Mouse (Mus musculus): ENCODE results near the gene Rapgef4. TPM values are rescaled to one million over a fixed set of nuclear protein-coding genes. Genes with fewer than 3 reads are reported as not detected.

Gene Rapgef4
- polyA plus RNA-seq, 1 experiment = 1.5 TPM

- Histone ChIP-seq H3K27ac (replicated peaks; ENCODE audit: low read depth, low read length) (no peak overlapping the region), H3K4me1 (ENCODE audit: control insufficient read depth, insufficient read depth, insufficient read length, low read length) (no peaks in the 10 kb centered on the region), H3K4me3 (ENCODE audit: insufficient read depth, low read depth, low read length) (no peak overlapping the region)
Observed at GRCm38 (mm10) chr2:72003756-72004525, 22.9 kb downstream of the Rapgef4 start.

- Histone ChIP-seq H3K4me3 (ENCODE audit: insufficient read depth, low read depth, low read length) (no peak overlapping the region), H3K4me1 (ENCODE audit: control insufficient read depth, insufficient read depth, insufficient read length, low read length) (no peaks in the 10 kb centered on the region), H3K27ac (replicated peaks; ENCODE audit: low read depth, low read length) (no peak overlapping the region)
Observed at GRCm38 (mm10) chr2:72005051-72005450, 24.0 kb downstream of the Rapgef4 start.

GRCm38 (mm10) chr2:72009446-72010218 is 28.6 kb downstream of the Rapgef4 start:
- H3K4me3 ChIP-seq (ENCODE audit: insufficient read depth, low read depth, low read length) = no peak overlapping the region
- H3K27ac ChIP-seq (replicated peaks; ENCODE audit: low read depth, low read length) = no peak overlapping the region
- H3K4me1 ChIP-seq (ENCODE audit: control insufficient read depth, insufficient read depth, insufficient read length, low read length) = no peaks in the 10 kb centered on the region

GRCm38 (mm10) chr2:72015366-72015765 is 34.3 kb downstream of the Rapgef4 start:
- Histone ChIP-seq H3K4me1 (ENCODE audit: control insufficient read depth, insufficient read depth, insufficient read length, low read length) (no peaks in the 10 kb centered on the region), H3K27ac (replicated peaks; ENCODE audit: low read depth, low read length) (no peak overlapping the region), H3K4me3 (ENCODE audit: insufficient read depth, low read depth, low read length) (no peak overlapping the region)

GRCm38 (mm10) chr2:72016013-72016412 is 35.0 kb downstream of the Rapgef4 start:
- no peak overlapping the region for H3K4me3 ChIP-seq (ENCODE audit: insufficient read depth, low read depth, low read length)
- no peaks in the 10 kb centered on the region for H3K4me1 ChIP-seq (ENCODE audit: control insufficient read depth, insufficient read depth, insufficient read length, low read length)
- no peak overlapping the region for H3K27ac ChIP-seq (replicated peaks; ENCODE audit: low read depth, low read length)

GRCm38 (mm10) chr2:72017168-72017567 is 36.1 kb downstream of the Rapgef4 start:
- Histone ChIP-seq H3K27ac (replicated peaks; ENCODE audit: low read depth, low read length) (no peak overlapping the region), H3K4me3 (ENCODE audit: insufficient read depth, low read depth, low read length) (no peak overlapping the region), H3K4me1 (ENCODE audit: control insufficient read depth, insufficient read depth, insufficient read length, low read length) (no peaks in the 10 kb centered on the region)

GRCm38 (mm10) chr2:72018736-72019135 is 37.7 kb downstream of the Rapgef4 start:
- H3K27ac ChIP-seq (replicated peaks; ENCODE audit: low read depth, low read length) = no peak overlapping the region
- no peaks in the 10 kb centered on the region for H3K4me1 ChIP-seq (ENCODE audit: control insufficient read depth, insufficient read depth, insufficient read length, low read length)
- H3K4me3 ChIP-seq (ENCODE audit: insufficient read depth, low read depth, low read length) = no peak overlapping the region

- no peak overlapping the region for H3K4me3 ChIP-seq (ENCODE audit: insufficient read depth, low read depth, low read length)
- no peaks in the 10 kb centered on the region for H3K4me1 ChIP-seq (ENCODE audit: control insufficient read depth, insufficient read depth, insufficient read length, low read length)
- H3K27ac ChIP-seq (replicated peaks; ENCODE audit: low read depth, low read length) = no peak overlapping the region
Observed at GRCm38 (mm10) chr2:72020755-72021154, 39.7 kb downstream of the Rapgef4 start.

GRCm38 (mm10) chr2:72021440-72021839 is 40.4 kb downstream of the Rapgef4 start:
- Histone ChIP-seq H3K4me1 (ENCODE audit: control insufficient read depth, insufficient read depth, insufficient read length, low read length) (no peaks in the 10 kb centered on the region), H3K4me3 (ENCODE audit: insufficient read depth, low read depth, low read length) (no peak overlapping the region), H3K27ac (replicated peaks; ENCODE audit: low read depth, low read length) (no peak overlapping the region)

GRCm38 (mm10) chr2:72021845-72022244 is 40.8 kb downstream of the Rapgef4 start:
- no peak overlapping the region for H3K27ac ChIP-seq (replicated peaks; ENCODE audit: low read depth, low read length)

GRCm38 (mm10) chr2:72023791-72024190 is 42.8 kb downstream of the Rapgef4 start:
- no peak overlapping the region for H3K27ac ChIP-seq (replicated peaks; ENCODE audit: low read depth, low read length)
- no peaks in the 10 kb centered on the region for H3K4me1 ChIP-seq (ENCODE audit: control insufficient read depth, insufficient read depth, insufficient read length, low read length)
- H3K4me3 ChIP-seq (ENCODE audit: insufficient read depth, low read depth, low read length) = no peak overlapping the region

More at GRCm38 (mm10) chr2:72021845-72022244, 40.8 kb downstream of the Rapgef4 start:
- H3K4me3 ChIP-seq (ENCODE audit: insufficient read depth, low read depth, low read length) = no peak overlapping the region
- H3K4me1 ChIP-seq (ENCODE audit: control insufficient read depth, insufficient read depth, insufficient read length, low read length) = no peaks in the 10 kb centered on the region

- H3K4me1 ChIP-seq (ENCODE audit: control insufficient read depth, insufficient read depth, insufficient read length, low read length) = no peaks in the 10 kb centered on the region
- H3K4me3 ChIP-seq (ENCODE audit: insufficient read depth, low read depth, low read length) = no peak overlapping the region
- no peak overlapping the region for H3K27ac ChIP-seq (replicated peaks; ENCODE audit: low read depth, low read length)
Observed at GRCm38 (mm10) chr2:72025660-72026059, 44.6 kb downstream of the Rapgef4 start.

- Histone ChIP-seq H3K4me1 (ENCODE audit: control insufficient read depth, insufficient read depth, insufficient read length, low read length) (no peaks in the 10 kb centered on the region), H3K27ac (replicated peaks; ENCODE audit: low read depth, low read length) (no peak overlapping the region), H3K4me3 (ENCODE audit: insufficient read depth, low read depth, low read length) (no peak overlapping the region)
Observed at GRCm38 (mm10) chr2:72026506-72026905, 45.5 kb downstream of the Rapgef4 start.

GRCm38 (mm10) chr2:72029081-72029480 is 48.0 kb downstream of the Rapgef4 start:
- H3K27ac ChIP-seq (replicated peaks; ENCODE audit: low read depth, low read length) = no peak overlapping the region
- no peaks in the 10 kb centered on the region for H3K4me1 ChIP-seq (ENCODE audit: control insufficient read depth, insufficient read depth, insufficient read length, low read length)
- no peak overlapping the region for H3K4me3 ChIP-seq (ENCODE audit: insufficient read depth, low read depth, low read length)

GRCm38 (mm10) chr2:72029586-72030144 is 48.6 kb downstream of the Rapgef4 start:
- no peak overlapping the region for H3K4me3 ChIP-seq (ENCODE audit: insufficient read depth, low read depth, low read length)
- no peaks in the 10 kb centered on the region for H3K4me1 ChIP-seq (ENCODE audit: control insufficient read depth, insufficient read depth, insufficient read length, low read length)
- H3K27ac ChIP-seq (replicated peaks; ENCODE audit: low read depth, low read length) = no peak overlapping the region

All from brown adipose tissue, adult 24 weeks (tissue).